Mouse (Mus musculus) hindbrain, embryonic 12.5 days (tissue): ENCODE measurements at regions not wholly inside any gene's neighbourhood (a gene's known extent, or its start where the extent isn't known, plus 50 kb on each side); places are given as distances from the start of the nearest gene placed in this dataset.

ENCODE experiments used
- ATAC-seq: fragments of 200-750 bp; cut with Nextera tagmentation; 2 replicates; pipeline ENCODE4 v1.8.0; 2017; ENCODE audit warnings: moderate TSS enrichment; ENCODE audit not compliant: low FRiP score
- H3K27ac ChIP-seq: fragments of 300-500 bp; sonication (generic); 2 replicates; pipeline ENCODE4 v1.5.1; 2016; ENCODE audit warnings: mild to moderate bottlenecking
- H3K27me3 ChIP-seq: fragments of 300-500 bp; sonication (generic); 2 replicates; pipeline ENCODE4 v1.6.1; 2016; ENCODE audit warnings: mild to moderate bottlenecking
- H3K36me3 ChIP-seq: fragments of 300-500 bp; sonication (generic); 2 replicates; pipeline ENCODE4 v1.6.1; 2016; ENCODE audit warnings: mild to moderate bottlenecking
- H3K4me1 ChIP-seq: fragments of 300-500 bp; sonication (generic); 2 replicates; pipeline ENCODE4 v1.6.1; 2016
- H3K4me2 ChIP-seq: fragments of 300-500 bp; sonication (generic); replicated peaks from 2 replicates; pipeline ENCODE4 v1.6.1; 2016; ENCODE audit warnings: mild to moderate bottlenecking
- H3K4me3 ChIP-seq: fragments of 300-500 bp; sonication (generic); 2 replicates; pipeline ENCODE4 v1.5.1; 2016; ENCODE audit warnings: mild to moderate bottlenecking
- H3K9ac ChIP-seq: fragments of 300-500 bp; sonication (generic); 2 replicates; pipeline ENCODE4 v1.6.1; 2016; ENCODE audit warnings: mild to moderate bottlenecking, moderate library complexity
- H3K9me3 ChIP-seq: fragments of 300-500 bp; sonication (generic); replicated peaks from 2 replicates; pipeline ENCODE4 v1.6.1; 2016; ENCODE audit warnings: mild to moderate bottlenecking
- WGBS: fragments of 180-500 bp; shearing (Covaris S2); methylation state at CpG from one replicate; pipeline ENCODE4 v1.1.7; 2016; 5-methylcytosine and 5-hydroxymethylcytosine counted together

GRCm38 (mm10) chr4:142798834-142799233 is 414.0 kb downstream of the Prdm2 start:
- no peak for ATAC-seq
- Histone ChIP-seq H3K9ac (no peak overlapping the region), H3K4me2 (no peak overlapping the region), H3K36me3 (no peaks in the 10 kb centered on the region), H3K27me3 (no peaks in the 10 kb centered on the region), H3K27ac (no peak overlapping the region), H3K4me3 (no peak overlapping the region), H3K4me1 (0 out of 2 replicates have a peak, but pooled peaks cover 4% of the 10 kb centered on the region), H3K9me3 (no peaks in the 10 kb centered on the region)
- WGBS = 79% methylated on average over 6 of the region's 6 CpGs

- ATAC-seq = no peak
- Histone ChIP-seq H3K9ac (no peak overlapping the region), H3K9me3 (no peaks in the 10 kb centered on the region), H3K27me3 (no peaks in the 10 kb centered on the region), H3K27ac (no peak overlapping the region), H3K4me2 (no peak overlapping the region), H3K36me3 (no peaks in the 10 kb centered on the region), H3K4me3 (no peak overlapping the region), H3K4me1 (no peaks in the 10 kb centered on the region)
- WGBS = 85% methylated on average over 2 of the region's 2 CpGs
Measured at GRCm38 (mm10) chr4:142792606-142792970, 420.2 kb downstream of the Prdm2 start.

- Histone ChIP-seq H3K9me3 (no peaks in the 10 kb centered on the region), H3K4me2 (no peak overlapping the region), H3K4me1 (no peaks in the 10 kb centered on the region), H3K9ac (no peak overlapping the region), H3K4me3 (no peak overlapping the region), H3K27ac (no peak overlapping the region), H3K27me3 (no peaks in the 10 kb centered on the region), H3K36me3 (no peaks in the 10 kb centered on the region)
- no peak for ATAC-seq
- WGBS = 93% methylated on average over 3 of the region's 3 CpGs
Measured at GRCm38 (mm10) chr4:142791823-142792605, 420.8 kb downstream of the Prdm2 start.

- 89% methylated on average over 7 of the region's 7 CpGs for WGBS
- Histone ChIP-seq H3K36me3 (no peaks in the 10 kb centered on the region), H3K27me3 (no peaks in the 10 kb centered on the region)
Measured at GRCm38 (mm10) chr4:142789048-142789447, 423.7 kb downstream of the Prdm2 start.

GRCm38 (mm10) chr4:142785386-142785785 is 427.4 kb downstream of the Prdm2 start:
- H3K36me3 ChIP-seq = no peaks in the 10 kb centered on the region
- H3K9ac ChIP-seq = no peak overlapping the region
- WGBS = 96% methylated on average over 5 of the region's 5 CpGs
- H3K4me1 ChIP-seq = no peaks in the 10 kb centered on the region
- H3K9me3 ChIP-seq = no peaks in the 10 kb centered on the region
- no peak for ATAC-seq
- no peak overlapping the region for H3K4me2 ChIP-seq
- H3K27ac ChIP-seq = no peak overlapping the region
- H3K27me3 ChIP-seq = no peaks in the 10 kb centered on the region
- no peak overlapping the region for H3K4me3 ChIP-seq

More at GRCm38 (mm10) chr4:142789048-142789447, 423.7 kb downstream of the Prdm2 start:
- Histone ChIP-seq H3K4me3 (no peak overlapping the region), H3K9ac (no peak overlapping the region), H3K27ac (no peak overlapping the region), H3K4me2 (no peak overlapping the region), H3K4me1 (no peaks in the 10 kb centered on the region), H3K9me3 (no peaks in the 10 kb centered on the region)
- ATAC-seq = no peak

- H3K27me3 ChIP-seq = peaks cover 4% of the 10 kb centered on the region; the same call in 1 of the 2 replicates
- no peak overlapping the region for H3K4me3 ChIP-seq
- no peaks in the 10 kb centered on the region for H3K9me3 ChIP-seq
- H3K27ac ChIP-seq = no peak overlapping the region
- H3K4me2 ChIP-seq = no peak overlapping the region
- ATAC-seq = no peak
- H3K9ac ChIP-seq = no peak overlapping the region
- peaks cover 23% of the 10 kb centered on the region for H3K4me1 ChIP-seq
- no peaks in the 10 kb centered on the region for H3K36me3 ChIP-seq
- WGBS = 61% methylated on average over 10 of the region's 10 CpGs
Measured at GRCm38 (mm10) chr4:142776711-142777411, 435.9 kb downstream of the Prdm2 start.

- H3K4me2 ChIP-seq = no peak overlapping the region
- no peaks in the 10 kb centered on the region for H3K9me3 ChIP-seq
- no peaks in the 10 kb centered on the region for H3K36me3 ChIP-seq
- H3K27ac ChIP-seq = no peak overlapping the region
- H3K9ac ChIP-seq = no peak overlapping the region
- 91% methylated on average over 5 of the region's 5 CpGs for WGBS
- ATAC-seq = no peak
- peaks cover 36% of the 10 kb centered on the region for H3K4me1 ChIP-seq
- H3K27me3 ChIP-seq = peaks cover 7% of the 10 kb centered on the region
- H3K4me3 ChIP-seq = no peak overlapping the region
Measured at GRCm38 (mm10) chr4:142775023-142775422, 437.8 kb downstream of the Prdm2 start.

- peak overlapping the region; percentile 68 for H3K27ac ChIP-seq
- no peaks in the 10 kb centered on the region for H3K9me3 ChIP-seq
- no peak overlapping the region for H3K9ac ChIP-seq
- ATAC-seq = peak; percentile 58; the same call in 1 of the 2 replicates
- H3K36me3 ChIP-seq = no peaks in the 10 kb centered on the region
- no peak overlapping the region for H3K4me3 ChIP-seq
- peak overlapping the region; percentile 24 for H3K4me2 ChIP-seq
- H3K4me1 ChIP-seq = peaks cover 40% of the 10 kb centered on the region
- H3K27me3 ChIP-seq = peaks cover 14% of the 10 kb centered on the region
- WGBS = 25% methylated on average over 10 of the region's 10 CpGs
Measured at GRCm38 (mm10) chr4:142773651-142774151, 439.1 kb downstream of the Prdm2 start.

- Histone ChIP-seq H3K4me1 (peaks cover 40% of the 10 kb centered on the region), H3K36me3 (no peaks in the 10 kb centered on the region), H3K4me2 (peak overlapping the region; percentile 24), H3K4me3 (no peak overlapping the region), H3K27ac (peak overlapping the region; percentile 68), H3K9me3 (no peaks in the 10 kb centered on the region), H3K27me3 (peaks cover 14% of the 10 kb centered on the region), H3K9ac (no peak overlapping the region)
- ATAC-seq = peak; percentile 39; the same call in 1 of the 2 replicates
- 9% methylated on average over 16 of the region's 16 CpGs for WGBS
Measured at GRCm38 (mm10) chr4:142772751-142773455, 439.9 kb downstream of the Prdm2 start.

GRCm38 (mm10) chr4:142771520-142772150 is 441.2 kb downstream of the Prdm2 start:
- H3K27ac ChIP-seq = peak overlapping the region; percentile 31; the same call in 1 of the 2 replicates
- WGBS = 31% methylated on average over 6 of the region's 6 CpGs
- no peak overlapping the region for H3K4me2 ChIP-seq
- peaks cover 40% of the 10 kb centered on the region for H3K4me1 ChIP-seq
- H3K36me3 ChIP-seq = no peaks in the 10 kb centered on the region
- no peak overlapping the region for H3K4me3 ChIP-seq
- H3K9ac ChIP-seq = no peak overlapping the region
- H3K9me3 ChIP-seq = no peaks in the 10 kb centered on the region
- peaks cover 14% of the 10 kb centered on the region for H3K27me3 ChIP-seq
- ATAC-seq = no peak

- no peaks in the 10 kb centered on the region for H3K9me3 ChIP-seq
- H3K4me1 ChIP-seq = peaks cover 40% of the 10 kb centered on the region
- H3K36me3 ChIP-seq = no peaks in the 10 kb centered on the region
- no peak overlapping the region for H3K4me3 ChIP-seq
- H3K9ac ChIP-seq = no peak overlapping the region
- H3K27ac ChIP-seq = no peak overlapping the region
- H3K27me3 ChIP-seq = peaks cover 14% of the 10 kb centered on the region
- 8% methylated on average over 8 of the region's 8 CpGs for WGBS
- ATAC-seq = no peak
- 0 out of 2 replicates have a peak overlapping the region, but pooled peaks have one; percentile 11 for H3K4me2 ChIP-seq
Measured at GRCm38 (mm10) chr4:142770177-142770576, 442.6 kb downstream of the Prdm2 start.

GRCm38 (mm10) chr4:142767665-142768064 is 445.1 kb downstream of the Prdm2 start:
- no peak overlapping the region for H3K4me3 ChIP-seq
- no peak for ATAC-seq
- 76% methylated on average over 4 of the region's 4 CpGs for WGBS
- H3K27me3 ChIP-seq = peaks cover 10% of the 10 kb centered on the region; the same call in 1 of the 2 replicates
- H3K9me3 ChIP-seq = no peaks in the 10 kb centered on the region
- H3K27ac ChIP-seq = no peak overlapping the region
- peaks cover 24% of the 10 kb centered on the region for H3K4me1 ChIP-seq
- no peak overlapping the region for H3K4me2 ChIP-seq
- no peak overlapping the region for H3K9ac ChIP-seq
- no peaks in the 10 kb centered on the region for H3K36me3 ChIP-seq
